Mouse (Mus musculus): ENCODE data around the gene Col9a2. TPM values are rescaled to one million over a fixed set of nuclear protein-coding genes. Genes with fewer than 3 reads are reported as not detected.

Gene Col9a2
- polyA plus RNA-seq, 1 experiment from 2014 or later, result 16.7 TPM

- H3K27ac ChIP-seq (ENCODE audit: low read length), result no peak overlapping the region
- ATAC-seq, result no peak
- H3K9me3 ChIP-seq (replicated peaks; ENCODE audit: control insufficient read depth, low read length, poor library complexity, severe bottlenecking), result no peaks in the 10 kb centered on the region
- peaks cover 16% of the 10 kb centered on the region for H3K4me1 ChIP-seq (ENCODE audit: control insufficient read depth, insufficient read depth, low read length)
- no peaks in the 10 kb centered on the region for H3K27me3 ChIP-seq (ENCODE audit: control insufficient read depth, insufficient read depth, low read depth, low read length)
- no peak overlapping the region for H3K9ac ChIP-seq (ENCODE audit: low read depth, low read length)
- H3K4me2 ChIP-seq (ENCODE audit: low read length), result no peak overlapping the region
- H3K36me3 ChIP-seq (ENCODE audit: control insufficient read depth, insufficient read depth, low read length), result no peaks in the 10 kb centered on the region
- WGBS, result 88% methylated on average over 3 of the region's 3 CpGs
- H3K4me3 ChIP-seq (ENCODE audit: low read depth, low read length), result no peak overlapping the region
Measured at GRCm38 (mm10) chr4:121018250-121018649, 20.9 kb upstream of the Col9a2 start.

DNA sequence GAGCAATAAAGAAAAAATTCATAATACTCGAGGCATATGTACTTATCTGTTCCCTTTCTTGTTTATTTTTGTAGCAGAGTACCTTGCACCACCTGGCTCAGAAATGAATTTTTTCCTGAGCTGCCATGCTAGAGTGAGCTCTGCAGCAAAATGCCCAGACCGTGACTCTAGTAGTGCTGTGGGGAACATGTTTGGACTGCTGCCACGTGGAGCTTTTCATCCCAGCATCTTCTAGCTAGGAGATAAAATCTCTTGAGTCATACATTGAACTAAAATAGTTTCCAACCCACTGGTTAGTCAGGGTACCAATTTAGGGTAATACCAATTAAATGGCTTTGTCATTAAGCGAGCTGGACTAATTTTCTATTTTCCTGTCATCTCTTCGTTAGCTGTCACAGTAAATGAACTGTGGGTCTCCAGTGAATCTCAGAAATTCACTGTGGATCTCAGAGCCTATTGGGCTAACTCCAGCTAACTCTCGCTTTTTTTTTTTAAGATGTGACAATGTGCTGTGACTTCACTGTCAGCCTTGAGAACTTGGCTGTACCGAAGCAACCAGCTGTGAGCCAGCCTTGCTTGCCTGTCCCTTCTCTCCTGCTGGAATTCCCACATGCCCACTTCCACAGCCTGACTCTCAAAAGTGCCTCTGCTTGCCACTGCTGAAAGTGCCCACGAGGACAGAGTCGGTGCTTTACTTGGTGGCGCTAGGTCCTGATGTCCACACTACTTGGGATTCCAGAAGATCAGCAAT is 19.0 kb upstream of the Col9a2 start:
- Histone ChIP-seq H3K27ac (ENCODE audit: low read length) (no peak overlapping the region), H3K27me3 (ENCODE audit: control insufficient read depth, insufficient read depth, low read depth, low read length) (no peaks in the 10 kb centered on the region), H3K4me1 (ENCODE audit: control insufficient read depth, insufficient read depth, low read length) (peaks cover 9% of the 10 kb centered on the region), H3K4me2 (ENCODE audit: low read length) (no peak overlapping the region), H3K36me3 (ENCODE audit: control insufficient read depth, insufficient read depth, low read length) (no peaks in the 10 kb centered on the region), H3K9ac (ENCODE audit: low read depth, low read length) (no peak overlapping the region), H3K9me3 (replicated peaks; ENCODE audit: control insufficient read depth, low read length, poor library complexity, severe bottlenecking) (no peaks in the 10 kb centered on the region), H3K4me3 (ENCODE audit: low read depth, low read length) (no peak overlapping the region)
- WGBS, result 77% methylated on average over 10 of the region's 10 CpGs
- ATAC-seq, result no peak

DNA sequence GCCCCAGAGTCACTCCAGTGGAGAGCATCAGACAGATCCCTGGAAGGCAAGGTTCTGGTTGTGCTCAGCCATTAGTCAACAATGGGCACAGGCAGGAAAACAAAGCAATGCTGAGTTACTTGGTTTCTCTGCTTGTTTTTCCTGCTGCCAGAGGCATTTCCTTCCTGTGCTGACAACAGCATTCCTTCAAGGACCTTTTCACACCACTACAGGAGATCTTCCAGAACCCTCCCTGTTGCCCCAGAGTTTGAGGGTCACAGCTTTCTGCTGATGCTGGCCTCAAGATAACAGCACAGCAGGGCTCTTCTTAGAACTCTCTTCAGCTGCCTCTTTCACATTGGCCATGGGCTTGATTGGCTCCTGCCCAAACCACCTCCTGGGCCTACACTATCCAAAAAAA is 17.3 kb upstream of the Col9a2 start:
- H3K27ac ChIP-seq (ENCODE audit: low read length), result no peak overlapping the region
- H3K4me2 ChIP-seq (ENCODE audit: low read length), result no peak overlapping the region
- no peak overlapping the region for H3K9ac ChIP-seq (ENCODE audit: low read depth, low read length)
- no peaks in the 10 kb centered on the region for H3K27me3 ChIP-seq (ENCODE audit: control insufficient read depth, insufficient read depth, low read depth, low read length)
- no peaks in the 10 kb centered on the region for H3K36me3 ChIP-seq (ENCODE audit: control insufficient read depth, insufficient read depth, low read length)
- no peaks in the 10 kb centered on the region for H3K4me1 ChIP-seq (ENCODE audit: control insufficient read depth, insufficient read depth, low read length)
- no peak for ATAC-seq
- H3K9me3 ChIP-seq (replicated peaks; ENCODE audit: control insufficient read depth, low read length, poor library complexity, severe bottlenecking), result no peaks in the 10 kb centered on the region
- H3K4me3 ChIP-seq (ENCODE audit: low read depth, low read length), result no peak overlapping the region

DNA sequence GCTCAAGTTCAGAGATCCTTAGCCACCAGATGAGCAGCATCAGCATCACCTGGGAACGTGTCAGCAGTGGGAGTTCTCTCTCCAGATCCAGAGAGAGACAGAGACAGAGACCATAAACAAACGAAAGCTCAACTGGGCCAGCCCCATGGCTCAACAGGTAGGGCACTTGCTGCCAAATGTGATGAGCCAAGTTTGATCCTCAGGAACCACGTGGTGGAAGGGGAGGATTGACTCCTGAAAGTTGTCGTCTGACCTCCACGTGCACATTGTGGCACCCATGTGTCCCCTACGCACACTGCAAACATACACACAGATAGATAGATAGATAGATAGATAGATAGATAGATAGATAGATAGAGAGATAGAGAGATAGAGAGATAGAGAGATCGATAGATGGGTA is 15.7 kb upstream of the Col9a2 start:
- Histone ChIP-seq H3K9ac (ENCODE audit: low read depth, low read length) (no peak overlapping the region), H3K9me3 (replicated peaks; ENCODE audit: control insufficient read depth, low read length, poor library complexity, severe bottlenecking) (no peaks in the 10 kb centered on the region), H3K4me1 (ENCODE audit: control insufficient read depth, insufficient read depth, low read length) (no peaks in the 10 kb centered on the region), H3K4me3 (ENCODE audit: low read depth, low read length) (no peak overlapping the region), H3K4me2 (ENCODE audit: low read length) (no peak overlapping the region), H3K27ac (ENCODE audit: low read length) (no peak overlapping the region), H3K27me3 (ENCODE audit: control insufficient read depth, insufficient read depth, low read depth, low read length) (no peaks in the 10 kb centered on the region), H3K36me3 (ENCODE audit: control insufficient read depth, insufficient read depth, low read length) (no peaks in the 10 kb centered on the region)
- no peak for ATAC-seq
- WGBS, result 85% methylated on average over 7 of the region's 7 CpGs

- H3K9me3 ChIP-seq (replicated peaks; ENCODE audit: control insufficient read depth, low read length, poor library complexity, severe bottlenecking), result no peaks in the 10 kb centered on the region
- no peak overlapping the region for H3K27ac ChIP-seq (ENCODE audit: low read length)
- ATAC-seq, result no peak
- H3K4me2 ChIP-seq (ENCODE audit: low read length), result no peak overlapping the region
- H3K4me1 ChIP-seq (ENCODE audit: control insufficient read depth, insufficient read depth, low read length), result no peaks in the 10 kb centered on the region
- H3K36me3 ChIP-seq (ENCODE audit: control insufficient read depth, insufficient read depth, low read length), result no peaks in the 10 kb centered on the region
- H3K27me3 ChIP-seq (ENCODE audit: control insufficient read depth, insufficient read depth, low read depth, low read length), result no peaks in the 10 kb centered on the region
- no peak overlapping the region for H3K4me3 ChIP-seq (ENCODE audit: low read depth, low read length)
- no peak overlapping the region for H3K9ac ChIP-seq (ENCODE audit: low read depth, low read length)
- 86% methylated on average over 2 of the region's 2 CpGs for whole genome bisulfite sequencing
Measured at GRCm38 (mm10) chr4:121023941-121024340, 15.2 kb upstream of the Col9a2 start.

- no peak overlapping the region for H3K27ac ChIP-seq (ENCODE audit: low read length)
- no peaks in the 10 kb centered on the region for H3K4me1 ChIP-seq (ENCODE audit: control insufficient read depth, insufficient read depth, low read length)
- no peak overlapping the region for H3K4me3 ChIP-seq (ENCODE audit: low read depth, low read length)
- no peak overlapping the region for H3K9ac ChIP-seq (ENCODE audit: low read depth, low read length)
- no peak overlapping the region for H3K4me2 ChIP-seq (ENCODE audit: low read length)
- WGBS, result 73% methylated on average over 2 of the region's 2 CpGs
- H3K36me3 ChIP-seq (ENCODE audit: control insufficient read depth, insufficient read depth, low read length), result no peaks in the 10 kb centered on the region
- no peaks in the 10 kb centered on the region for H3K9me3 ChIP-seq (replicated peaks; ENCODE audit: control insufficient read depth, low read length, poor library complexity, severe bottlenecking)
- no peak for ATAC-seq
- no peaks in the 10 kb centered on the region for H3K27me3 ChIP-seq (ENCODE audit: control insufficient read depth, insufficient read depth, low read depth, low read length)
Measured at GRCm38 (mm10) chr4:121025681-121026080, 13.5 kb upstream of the Col9a2 start.

DNA sequence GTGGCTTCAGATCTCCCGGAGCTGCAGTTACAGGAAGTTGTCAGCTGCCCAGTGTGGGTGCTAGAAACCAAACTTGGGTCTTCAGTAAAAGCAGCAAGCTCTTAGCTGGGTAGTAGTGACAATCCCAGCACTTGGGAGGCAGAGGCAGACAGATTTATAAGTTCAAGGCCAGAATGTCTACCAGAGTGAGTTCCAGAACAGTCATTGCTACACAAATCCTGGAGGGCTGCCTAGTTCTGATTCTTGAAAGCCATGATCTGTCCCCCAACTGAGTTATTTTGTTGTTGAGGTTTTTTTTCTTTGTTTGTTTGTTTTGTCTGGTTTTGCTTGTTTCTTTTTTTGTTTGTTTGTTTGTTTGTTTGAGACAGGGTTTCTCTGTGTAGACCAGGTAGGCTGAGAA is 11.0 kb upstream of the Col9a2 start:
- ATAC-seq, result no peak
- 80% methylated on average over 1 of the region's 1 CpGs for WGBS
- no peak overlapping the region for H3K9ac ChIP-seq (ENCODE audit: low read depth, low read length)
- no peaks in the 10 kb centered on the region for H3K36me3 ChIP-seq (ENCODE audit: control insufficient read depth, insufficient read depth, low read length)
- H3K9me3 ChIP-seq (replicated peaks; ENCODE audit: control insufficient read depth, low read length, poor library complexity, severe bottlenecking), result no peaks in the 10 kb centered on the region
- H3K4me2 ChIP-seq (ENCODE audit: low read length), result no peak overlapping the region
- no peak overlapping the region for H3K4me3 ChIP-seq (ENCODE audit: low read depth, low read length)
- no peaks in the 10 kb centered on the region for H3K4me1 ChIP-seq (ENCODE audit: control insufficient read depth, insufficient read depth, low read length)
- H3K27ac ChIP-seq (ENCODE audit: low read length), result no peak overlapping the region
- no peaks in the 10 kb centered on the region for H3K27me3 ChIP-seq (ENCODE audit: control insufficient read depth, insufficient read depth, low read depth, low read length)

DNA sequence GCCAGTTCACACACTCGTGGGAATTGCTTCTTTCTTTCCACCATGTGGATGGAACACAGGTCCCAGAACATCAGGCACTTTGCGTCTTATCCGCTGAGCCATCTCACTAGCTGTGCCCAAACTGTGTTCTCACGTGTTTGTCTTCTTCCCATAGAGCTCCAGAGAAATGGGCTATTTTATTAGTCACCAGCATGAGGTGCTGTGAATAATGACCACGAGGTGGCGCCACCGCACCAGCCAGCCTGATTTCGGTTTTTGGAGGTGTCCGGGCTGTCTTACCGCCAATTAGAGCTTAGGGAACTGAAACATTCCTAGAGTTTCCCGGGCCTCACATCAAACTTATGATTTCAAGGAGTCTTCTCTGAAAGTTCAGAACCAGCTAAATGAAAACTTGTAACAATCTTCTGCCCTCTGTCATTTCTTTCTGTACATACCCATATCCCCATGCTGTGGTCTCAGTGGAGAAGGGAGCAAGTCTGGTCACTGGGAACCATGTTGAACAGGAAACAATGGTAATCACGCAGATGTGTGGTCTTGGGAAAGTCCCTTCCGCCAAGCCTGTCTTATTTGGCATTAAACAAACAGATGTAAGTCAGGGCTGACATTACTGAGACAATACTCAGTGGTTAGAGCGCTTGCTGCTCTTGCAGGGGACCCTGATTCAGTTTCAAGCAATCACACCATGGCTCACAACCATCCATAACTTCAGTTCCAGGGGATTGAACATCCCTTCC is 10.4 kb upstream of the Col9a2 start:
- WGBS, result 31% methylated on average over 14 of the region's 14 CpGs
- H3K9me3 ChIP-seq (replicated peaks; ENCODE audit: control insufficient read depth, low read length, poor library complexity, severe bottlenecking), result no peaks in the 10 kb centered on the region
- no peak overlapping the region for H3K4me2 ChIP-seq (ENCODE audit: low read length)
- ATAC-seq, result no peak
- H3K27me3 ChIP-seq (ENCODE audit: control insufficient read depth, insufficient read depth, low read depth, low read length), result no peaks in the 10 kb centered on the region
- no peak overlapping the region for H3K4me3 ChIP-seq (ENCODE audit: low read depth, low read length)
- no peaks in the 10 kb centered on the region for H3K36me3 ChIP-seq (ENCODE audit: control insufficient read depth, insufficient read depth, low read length)
- no peak overlapping the region for H3K27ac ChIP-seq (ENCODE audit: low read length)
- no peaks in the 10 kb centered on the region for H3K4me1 ChIP-seq (ENCODE audit: control insufficient read depth, insufficient read depth, low read length)
- no peak overlapping the region for H3K9ac ChIP-seq (ENCODE audit: low read depth, low read length)

DNA sequence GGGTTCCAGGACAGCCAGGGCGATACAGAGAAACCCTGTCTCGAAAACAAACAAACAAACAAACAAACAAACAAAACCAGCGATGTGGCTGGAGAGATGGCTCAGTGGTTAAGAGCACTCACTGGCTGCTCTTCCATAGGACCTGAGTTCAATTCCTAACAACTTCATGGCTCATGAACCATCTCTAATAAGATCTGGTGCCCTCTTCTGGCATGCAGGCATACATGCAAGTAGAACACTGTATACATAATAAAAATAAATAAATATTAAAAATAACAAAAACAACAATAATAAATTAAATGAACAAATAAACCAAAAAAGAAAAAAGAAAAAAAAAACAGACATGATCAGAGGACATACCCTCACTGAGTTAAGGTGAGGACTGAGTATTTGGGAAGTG is 9.6 kb upstream of the Col9a2 start:
- ATAC-seq, result no peak
- Histone ChIP-seq H3K9ac (ENCODE audit: low read depth, low read length) (no peak overlapping the region), H3K27ac (ENCODE audit: low read length) (no peak overlapping the region), H3K4me1 (ENCODE audit: control insufficient read depth, insufficient read depth, low read length) (no peaks in the 10 kb centered on the region), H3K9me3 (replicated peaks; ENCODE audit: control insufficient read depth, low read length, poor library complexity, severe bottlenecking) (no peaks in the 10 kb centered on the region), H3K27me3 (ENCODE audit: control insufficient read depth, insufficient read depth, low read depth, low read length) (no peaks in the 10 kb centered on the region), H3K36me3 (ENCODE audit: control insufficient read depth, insufficient read depth, low read length) (no peaks in the 10 kb centered on the region), H3K4me3 (ENCODE audit: low read depth, low read length) (no peak overlapping the region), H3K4me2 (ENCODE audit: low read length) (no peak overlapping the region)
- 80% methylated on average over 3 of the region's 3 CpGs for WGBS

All from midbrain, embryonic 16.5 days (tissue).